19 mouse cellular contexts compared by ENCODE assay signal in genomic region chr11:76459489-76459888, GRCm38 (mm10). TPM values are rescaled to one million over a fixed set of nuclear protein-coding genes. Genes with fewer than 3 reads are reported as not detected.
DNase-seq lines count a peak whose midpoint lies in the region; ATAC-seq and TF ChIP-seq lines count a peak whose summit lies in the region.
"Had no signal": no experiment of that assay in that cellular context is flagged by ENCODE, and none has a peak within 500 bp of the region (broad histone marks: within the 10 kb centered on the region; RNA-seq: fewer than 3 reads in every experiment).

No protein-coding gene starts in this region.

- 62% methylated on average over 3 of the region's 3 CpGs for WGBS in intestine, postnatal 0 days
- 60% methylated on average over 3 of the region's 3 CpGs for WGBS in intestine, embryonic 15.5 days
- 52% methylated on average over 3 of the region's 3 CpGs for WGBS in lung, postnatal 0 days
- 45% methylated on average over 3 of the region's 3 CpGs for WGBS in bone marrow, adult 2 months
- WGBS in macrophage (ENCODE audit: missing documents) = 79% methylated on average over 3 of the region's 3 CpGs

- no peak overlapping the region for H3K27ac ChIP-seq in intestine, postnatal 0 days (ENCODE audit: low read depth, low read length)
- H3K27ac ChIP-seq in intestine, embryonic 15.5 days = no peak overlapping the region
- no peak overlapping the region for H3K27ac ChIP-seq in lung, postnatal 0 days (ENCODE audit: low read length)
- H3K27ac ChIP-seq in bone marrow, adult 2 months (ENCODE audit: control insufficient read depth, insufficient read depth, low read depth, low read length, poor library complexity) = peak overlapping the region; percentile 4
- peak overlapping the region; percentile 32 for H3K27ac ChIP-seq in macrophage
- H3K27ac ChIP-seq: embryonic facial prominence, embryonic 12.5 days; heart, adult 2 months; heart, embryonic 15.5 days; hindbrain, embryonic 14.5 days had no signal

- H3K9me3 ChIP-seq in intestine, postnatal 0 days (ENCODE audit: control insufficient read depth) = no peaks in the 10 kb centered on the region
- H3K9me3 ChIP-seq in intestine, embryonic 15.5 days = no peaks in the 10 kb centered on the region
- no peaks in the 10 kb centered on the region for H3K9me3 ChIP-seq in lung, postnatal 0 days (ENCODE audit: low read length)
- H3K9me3 ChIP-seq: embryonic facial prominence, embryonic 12.5 days; forebrain, embryonic 12.5 days; heart, embryonic 15.5 days had no signal

- H3K9ac ChIP-seq in intestine, postnatal 0 days (ENCODE audit: low read depth, low read length) = no peak overlapping the region
- no peak overlapping the region for H3K9ac ChIP-seq in intestine, embryonic 15.5 days
- no peak overlapping the region for H3K9ac ChIP-seq in lung, postnatal 0 days (replicated peaks; ENCODE audit: low read depth)
- H3K9ac ChIP-seq: embryonic facial prominence, embryonic 12.5 days; forebrain, embryonic 12.5 days; heart, embryonic 15.5 days; hindbrain, embryonic 14.5 days had no signal

- peak; percentile 56 for TF ChIP-seq CTCF in intestine, postnatal 0 days (IDR thresholded peaks at IDR 0.05; ENCODE audit: low read depth)
- peak; percentile 21; the same call in 1 of the 2 replicates for TF ChIP-seq CTCF in lung, postnatal 0 days (IDR thresholded peaks at IDR 0.05)
- TF ChIP-seq CTCF in bone marrow, adult 2 months (IDR thresholded peaks at IDR 0.05; ENCODE audit: control insufficient read depth, insufficient read depth, low read length) = no peak

- H3K27me3 ChIP-seq in intestine, postnatal 0 days (replicated peaks; ENCODE audit: control insufficient read depth, insufficient read depth, low read length) = no peaks in the 10 kb centered on the region
- no peaks in the 10 kb centered on the region for H3K27me3 ChIP-seq in intestine, embryonic 15.5 days (replicated peaks)
- no peaks in the 10 kb centered on the region for H3K27me3 ChIP-seq in lung, postnatal 0 days (replicated peaks; ENCODE audit: insufficient read depth, low read length)
- H3K27me3 ChIP-seq: embryonic facial prominence, embryonic 12.5 days; forebrain, embryonic 12.5 days; heart, embryonic 15.5 days had no signal

- no peaks in the 10 kb centered on the region for H3K4me1 ChIP-seq in intestine, postnatal 0 days (replicated peaks; ENCODE audit: control insufficient read depth, insufficient read depth, low read length)
- H3K4me1 ChIP-seq in intestine, embryonic 15.5 days (replicated peaks) = peaks cover 5% of the 10 kb centered on the region; the same call in 1 of the 2 replicates
- no peaks in the 10 kb centered on the region for H3K4me1 ChIP-seq in lung, postnatal 0 days (ENCODE audit: insufficient read depth, low read depth, low read length)
- H3K4me1 ChIP-seq in bone marrow, adult 2 months (ENCODE audit: control insufficient read depth, insufficient read depth, low read length) = peaks cover 5% of the 10 kb centered on the region; the same call in 1 of the 2 replicates
- H3K4me1 ChIP-seq: embryonic facial prominence, embryonic 12.5 days had no signal

- no peak overlapping the region for H3K4me2 ChIP-seq in intestine, postnatal 0 days (replicated peaks; ENCODE audit: low read depth)
- no peak overlapping the region for H3K4me2 ChIP-seq in intestine, embryonic 15.5 days (replicated peaks)
- no peak overlapping the region for H3K4me2 ChIP-seq in lung, postnatal 0 days (replicated peaks; ENCODE audit: low read depth, low read length)
- H3K4me2 ChIP-seq: embryonic facial prominence, embryonic 12.5 days; forebrain, embryonic 12.5 days; heart, embryonic 11.5 days; heart, embryonic 15.5 days; hindbrain, embryonic 14.5 days had no signal

- TF ChIP-seq POLR2A in bone marrow, adult 2 months (IDR thresholded peaks at IDR 0.05; ENCODE audit: borderline replicate concordance, control insufficient read depth, low read depth, low read length) = no peak

- H3K79me2 ChIP-seq in macrophage (ENCODE audit: inconsistent target) = peaks cover 13% of the 10 kb centered on the region; the same call in 1 of the 2 replicates

- no peak for TF ChIP-seq EP300 in lung, postnatal 0 days (IDR thresholded peaks at IDR 0.05)

- ATAC-seq in intestine, postnatal 0 days = no peak
- ATAC-seq in intestine, embryonic 15.5 days = no peak
- no peak for ATAC-seq in lung, postnatal 0 days
- ATAC-seq in erythroblast, adult 5-6 weeks (replicated peaks; ENCODE audit: low FRiP score, poor library complexity, severe bottlenecking) = no peak

- no peak overlapping the region for H3K4me3 ChIP-seq in intestine, postnatal 0 days (ENCODE audit: low read depth, low read length)
- no peak overlapping the region for H3K4me3 ChIP-seq in intestine, embryonic 15.5 days (replicated peaks)
- no peak overlapping the region for H3K4me3 ChIP-seq in lung, postnatal 0 days (ENCODE audit: low read depth, low read length)
- no peak overlapping the region for H3K4me3 ChIP-seq in bone marrow, adult 2 months (replicated peaks; ENCODE audit: control insufficient read depth, low read depth, low read length)
- H3K4me3 ChIP-seq in macrophage (ENCODE audit: inconsistent target) = no peak overlapping the region
- H3K4me3 ChIP-seq: embryonic facial prominence, embryonic 12.5 days; forebrain, embryonic 12.5 days; heart, adult 2 months; heart, embryonic 15.5 days had no signal

- DNase-seq in lung, postnatal 0 days (ENCODE audit: low spot score) = peak; percentile 28
- DNase-seq in lung, postnatal 14 days = no peak
- DNase-seq in layer of hippocampus, postnatal 36 days = no peak
- DNase-seq: adrenal gland, postnatal 14 days; cerebellum, adult 8-10 months; cerebellum, postnatal 14 days; gastrocnemius, postnatal 10 days; heart, adult 2 months; heart, postnatal 14 days had no signal

- peaks cover 81% of the 10 kb centered on the region for H3K36me3 ChIP-seq in intestine, postnatal 0 days (ENCODE audit: control insufficient read depth, insufficient read depth)
- H3K36me3 ChIP-seq in intestine, embryonic 15.5 days = peaks cover 21% of the 10 kb centered on the region
- H3K36me3 ChIP-seq in lung, postnatal 0 days (ENCODE audit: insufficient read depth, low read length) = no peaks in the 10 kb centered on the region
- peaks cover 55% of the 10 kb centered on the region for H3K36me3 ChIP-seq in macrophage (ENCODE audit: inconsistent target)

RNA-seq across cellular contexts. Expression of gene Timm22, which starts 52.7 kb away (rescaled TPM):
- polyA plus RNA-seq in intestine, postnatal 0 days (2015; fragmentation: Nextera tagmentation; extraction: Ambion mirVana) = 95.2 and 96.0 TPM in 2 replicates
- polyA plus RNA-seq in intestine, embryonic 15.5 days (2015; fragmentation: Nextera tagmentation; extraction: Ambion mirVana) = 87.2 and 103 TPM in 2 replicates
- 64.4 and 81.7 TPM in 2 replicates for polyA plus RNA-seq in lung, postnatal 0 days (2015; fragmentation: Nextera tagmentation; extraction: Ambion mirVana)
- polyA plus RNA-seq in bone marrow, adult 2 months (2011; ENCODE audit: insufficient read depth, insufficient read length, low replicate concordance, missing spikeins) = 6.2 and 7.1 TPM in 2 replicates
- 10 to 100 TPM in 8 of 26 experiments, 1 to 10 TPM in 17, not detected in 1; 2.2 to 24.3 (median 7.5) TPM for total RNA-seq in macrophage (2018; cell fraction: chromatin; rRNA removed)
- 10 to 100 TPM; 13.7 to 29.9 (median 21.1) TPM for total RNA-seq in macrophage (2018; cell fraction: cytosol; rRNA removed)
- 10 to 100 TPM in 15 of 26 experiments, 1 to 10 TPM in 11; 1.8 to 18.2 (median 10.3) TPM for total RNA-seq in macrophage (2018; cell fraction: nucleus; rRNA removed)
- 19.2 to 30.1 TPM (median 23.7 TPM) in 3 replicates for polyA plus RNA-seq in macrophage (2018)
- 10 to 100 TPM; 32.7 to 33.6 TPM for total RNA-seq in layer of hippocampus, postnatal 36 days (2021)
- 5.4 and 6.3 TPM in 2 replicates for total RNA-seq in erythroblast, adult 5-6 weeks (2015; ENCODE audit: low replicate concordance)
- total RNA-seq in erythroblast, adult 5-6 weeks (2017; ENCODE audit: low replicate concordance) = 1.6 and 1.7 TPM in 2 replicates

Comparison
In these comparisons a context has a peak if more than half of its experiments do, and no peak if none do; other contexts are left out.
1. H3K27ac ChIP-seq: peak in bone marrow, adult 2 months (single experiment) and macrophage (single experiment); none in intestine, postnatal 0 days (single experiment), intestine, embryonic 15.5 days (single experiment) and lung, postnatal 0 days (single experiment).